Mouse (Mus musculus) hindbrain, embryonic 15.5 days (tissue): ENCODE measurements at regions not wholly inside any gene's neighbourhood (a gene's known extent, or its start where the extent isn't known, plus 50 kb on each side); places are given as distances from the start of the nearest gene placed in this dataset.
A peak's percentile ranks its signal among the peaks of the same experiment; 100 is the strongest.

Experiments
- ATAC-seq: fragments of 200-750 bp; cut with Nextera tagmentation; 2 replicates; pipeline ENCODE4 v1.8.0; 2017; ENCODE audit warnings: low read depth, moderate number of reproducible peaks, moderate TSS enrichment; ENCODE audit not compliant: low FRiP score
- H3K27ac ChIP-seq: fragments of 300-500 bp; sonication (generic); replicated peaks from 2 replicates; pipeline ENCODE4 v1.5.1; 2015; ENCODE audit warnings: mild to moderate bottlenecking, inconsistent platforms
- H3K27me3 ChIP-seq: fragments of 300-500 bp; sonication (generic); 2 replicates; pipeline ENCODE4 v1.6.1; 2015; ENCODE audit warnings: control low read depth, inconsistent platforms
- H3K36me3 ChIP-seq: fragments of 300-500 bp; sonication (generic); 2 replicates; pipeline ENCODE4 v1.6.1; 2015; ENCODE audit warnings: control low read depth, inconsistent platforms
- H3K4me1 ChIP-seq: fragments of 300-500 bp; sonication (generic); replicated peaks from 2 replicates; pipeline ENCODE4 v1.6.1; 2015; ENCODE audit warnings: control low read depth, inconsistent platforms
- H3K4me2 ChIP-seq: fragments of 300-500 bp; sonication (generic); 2 replicates; pipeline ENCODE4 v1.6.1; 2015; ENCODE audit warnings: moderate library complexity, mild to moderate bottlenecking, inconsistent platforms
- H3K4me3 ChIP-seq: fragments of 300-500 bp; sonication (generic); 2 replicates; pipeline ENCODE4 v1.5.1; 2015; ENCODE audit warnings: mild to moderate bottlenecking, inconsistent platforms
- H3K9ac ChIP-seq: fragments of 300-500 bp; sonication (generic); 2 replicates; pipeline ENCODE4 v1.6.1; 2015; ENCODE audit warnings: inconsistent platforms
- H3K9me3 ChIP-seq: fragments of 300-500 bp; sonication (generic); 2 replicates; pipeline ENCODE4 v1.6.1; 2016; ENCODE audit warnings: control low read depth, inconsistent platforms
- WGBS: fragments of 180-500 bp; shearing (Covaris S2); methylation state at CpG from one replicate; pipeline ENCODE4 v1.1.7; 2015; 5-methylcytosine and 5-hydroxymethylcytosine counted together

DNA sequence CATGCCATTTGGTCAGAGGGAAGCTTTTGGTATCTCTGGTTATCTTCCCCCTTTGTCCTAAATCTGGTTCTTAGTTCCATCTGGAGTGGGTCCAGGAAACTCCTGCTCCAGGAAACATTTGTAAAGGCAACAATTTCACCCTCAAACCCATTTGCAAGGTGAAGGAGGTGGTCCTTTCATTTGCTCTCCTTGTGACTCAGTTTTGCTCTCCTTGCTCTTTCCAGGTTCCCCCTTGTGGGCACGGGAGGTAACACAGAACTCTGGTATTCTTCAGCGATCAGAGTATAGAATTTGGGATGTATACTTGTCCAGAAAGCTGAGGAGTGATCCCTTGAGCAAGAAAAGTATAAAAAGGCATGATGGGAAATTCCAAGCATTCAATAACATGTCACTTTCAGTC, 123.8 kb downstream of the Sec61b start:
- ATAC-seq, result no peak
- WGBS, result 45% methylated on average over 2 of the region's 2 CpGs
- H3K4me1 ChIP-seq, result no peaks in the 10 kb centered on the region

DNA sequence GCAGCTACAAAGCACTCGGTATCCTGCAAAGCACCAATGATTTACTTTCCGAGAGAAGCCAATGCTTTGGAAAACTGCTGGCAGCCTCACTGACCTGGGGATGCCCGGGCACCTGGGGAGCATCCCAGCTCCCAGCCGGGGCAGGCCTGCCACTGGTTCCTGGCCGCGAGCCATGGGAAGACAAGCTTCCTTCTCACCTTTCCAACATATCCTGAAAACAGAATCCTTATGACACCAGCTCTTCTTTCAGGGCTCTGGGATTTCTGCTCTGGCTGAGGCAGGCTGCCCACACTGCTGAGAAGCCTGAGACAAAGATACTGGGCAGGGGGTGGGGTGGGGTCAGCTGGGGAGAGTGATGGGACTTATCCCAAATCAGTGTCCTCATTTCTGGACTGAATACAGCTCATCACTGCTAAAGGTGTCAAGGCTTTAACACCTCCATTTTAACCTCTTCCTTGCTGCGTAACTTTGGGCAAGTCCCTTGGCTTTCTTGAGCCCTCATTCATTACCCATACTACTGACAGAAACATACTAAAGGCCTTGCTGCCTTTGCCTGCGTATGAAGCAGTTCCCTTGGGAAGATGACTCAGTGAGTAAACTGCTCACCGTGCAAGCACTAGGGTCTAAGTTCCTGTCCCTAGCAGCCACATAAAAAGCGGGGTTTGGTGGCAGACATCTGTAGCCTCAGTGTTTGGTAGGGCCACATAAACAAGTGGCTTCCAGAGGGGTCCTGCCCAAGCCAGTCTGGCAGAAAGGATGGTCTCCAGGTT, 127.0 kb downstream of the Sec61b start:
- no peak overlapping the region for H3K9ac ChIP-seq
- H3K9me3 ChIP-seq, result no peaks in the 10 kb centered on the region
- 78% methylated on average over 10 of the region's 10 CpGs for WGBS
- H3K4me1 ChIP-seq, result no peaks in the 10 kb centered on the region
- no peak overlapping the region for H3K4me2 ChIP-seq
- no peaks in the 10 kb centered on the region for H3K27me3 ChIP-seq
- no peak overlapping the region for H3K27ac ChIP-seq
- no peaks in the 10 kb centered on the region for H3K36me3 ChIP-seq
- H3K4me3 ChIP-seq, result no peak overlapping the region
- no peak for ATAC-seq

More for the DNA sequence above, 123.8 kb downstream of the Sec61b start:
- Histone ChIP-seq H3K4me3 (no peak overlapping the region), H3K36me3 (no peaks in the 10 kb centered on the region), H3K27me3 (no peaks in the 10 kb centered on the region), H3K4me2 (no peak overlapping the region), H3K9me3 (no peaks in the 10 kb centered on the region), H3K27ac (no peak overlapping the region), H3K9ac (no peak overlapping the region)

DNA sequence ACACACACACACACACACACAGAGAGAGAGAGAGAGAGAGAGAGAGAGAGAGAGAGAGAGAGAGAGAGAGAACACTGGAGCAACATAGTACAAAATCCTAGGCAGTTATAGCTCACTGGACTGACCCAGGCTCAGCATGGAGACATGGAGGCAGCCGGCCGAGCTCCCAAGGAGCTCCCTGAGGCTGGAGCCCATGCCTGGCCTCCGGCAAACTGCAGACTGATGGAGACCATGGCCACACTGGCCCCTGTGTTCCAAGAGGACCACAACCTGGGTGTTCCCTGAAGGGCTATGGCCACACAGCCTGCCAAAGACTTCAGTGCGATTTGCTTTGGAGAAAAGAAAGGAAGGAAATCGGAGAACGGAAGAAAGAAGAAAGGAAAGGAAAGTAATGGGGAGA, 128.9 kb downstream of the Sec61b start:
- Histone ChIP-seq H3K9me3 (no peaks in the 10 kb centered on the region), H3K4me1 (no peaks in the 10 kb centered on the region), H3K4me2 (peak overlapping the region; percentile 37), H3K27me3 (no peaks in the 10 kb centered on the region), H3K36me3 (no peaks in the 10 kb centered on the region), H3K9ac (no peak overlapping the region), H3K27ac (no peak overlapping the region), H3K4me3 (0 out of 2 replicates have a peak overlapping the region, but pooled peaks have one; percentile 11)
- ATAC-seq, result no peak
- 64% methylated on average over 6 of the region's 6 CpGs for WGBS

DNA sequence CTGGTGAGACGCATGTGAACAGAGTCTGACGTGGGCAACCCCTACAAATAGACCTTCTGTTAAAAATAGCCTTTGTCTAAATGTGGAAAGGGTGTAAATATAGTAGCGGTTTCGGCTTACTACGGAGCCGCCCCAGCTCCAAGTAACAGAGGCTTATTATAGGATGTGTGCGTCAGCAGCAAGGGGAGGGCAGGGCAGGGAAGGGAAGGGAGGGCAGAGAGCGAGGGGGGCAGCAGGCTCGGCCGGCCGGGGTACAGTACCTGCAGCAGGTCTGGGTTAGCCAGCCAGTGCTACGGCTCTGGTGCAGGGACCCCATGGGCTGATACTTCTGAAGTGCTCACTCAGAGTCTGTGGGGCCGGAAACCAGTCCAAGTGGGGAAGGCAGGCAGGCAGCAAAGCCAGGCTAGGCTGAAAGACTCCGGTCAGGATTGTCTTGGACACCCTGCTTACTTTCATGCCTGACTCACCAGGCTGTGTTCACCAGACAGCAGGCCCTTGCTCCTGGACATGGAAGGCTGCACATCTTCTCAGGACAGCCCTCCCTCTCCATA, 129.5 kb downstream of the Sec61b start:
- 47% methylated on average over 14 of the region's 14 CpGs for WGBS
- H3K4me3 ChIP-seq, result 0 out of 2 replicates have a peak overlapping the region, but pooled peaks have one; percentile 11
- no peaks in the 10 kb centered on the region for H3K9me3 ChIP-seq
- H3K4me1 ChIP-seq, result peaks cover 5% of the 10 kb centered on the region; the same call in 1 of the 2 replicates
- peak; percentile 47; the same call in 1 of the 2 replicates for ATAC-seq
- no peak overlapping the region for H3K9ac ChIP-seq
- no peaks in the 10 kb centered on the region for H3K27me3 ChIP-seq
- no peak overlapping the region for H3K27ac ChIP-seq
- no peaks in the 10 kb centered on the region for H3K36me3 ChIP-seq
- H3K4me2 ChIP-seq, result peak overlapping the region; percentile 37

DNA sequence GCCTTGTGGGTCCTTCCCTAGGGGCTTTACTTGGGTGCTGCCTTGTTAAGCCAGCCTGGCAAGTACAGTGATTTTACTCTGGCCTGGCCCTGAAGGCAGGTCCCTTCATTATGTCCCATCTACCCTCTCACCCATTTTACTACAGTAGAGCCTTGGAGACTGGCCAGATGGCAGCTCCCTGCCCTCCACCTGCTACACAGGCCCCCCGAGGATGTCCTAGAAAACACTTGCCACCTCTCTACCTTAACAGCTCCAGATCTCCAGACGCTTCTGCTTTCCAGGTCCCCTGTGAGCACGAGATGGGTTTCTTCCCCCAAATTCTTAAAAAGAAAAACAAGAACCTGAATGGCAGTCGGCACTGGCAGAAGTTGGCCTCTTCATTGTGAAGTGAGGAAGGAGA, 131.2 kb downstream of the Sec61b start:
- no peak overlapping the region for H3K27ac ChIP-seq
- H3K36me3 ChIP-seq, result no peaks in the 10 kb centered on the region
- no peak overlapping the region for H3K4me3 ChIP-seq
- H3K4me2 ChIP-seq, result no peak overlapping the region
- no peak overlapping the region for H3K9ac ChIP-seq
- ATAC-seq, result no peak
- 84% methylated on average over 4 of the region's 4 CpGs for WGBS
- H3K9me3 ChIP-seq, result no peaks in the 10 kb centered on the region
- H3K4me1 ChIP-seq, result peaks cover 5% of the 10 kb centered on the region; the same call in 1 of the 2 replicates
- H3K27me3 ChIP-seq, result no peaks in the 10 kb centered on the region

DNA sequence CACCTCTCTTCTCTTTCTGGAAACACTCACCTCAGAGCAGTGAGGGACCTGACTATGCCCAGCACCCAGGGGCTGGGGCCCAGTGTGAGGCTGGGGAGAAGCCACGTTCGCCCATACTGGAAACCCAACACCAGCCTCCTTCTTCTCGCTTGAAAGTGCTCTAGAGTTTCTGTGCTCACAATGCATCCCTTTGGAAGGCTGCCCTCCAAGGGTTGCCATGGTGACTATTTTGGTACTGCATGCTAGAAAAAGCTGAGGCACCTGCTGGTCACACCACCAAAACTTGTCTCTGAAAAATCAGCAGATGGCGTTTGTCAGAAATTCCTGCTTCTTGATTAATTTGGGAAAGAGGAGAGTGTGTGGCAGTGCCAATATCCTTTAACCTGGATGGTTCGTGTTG, 134.2 kb downstream of the Sec61b start:
- no peak overlapping the region for H3K27ac ChIP-seq
- 22% methylated on average over 5 of the region's 5 CpGs for WGBS
- peak; percentile 63; the same call in 1 of the 2 replicates for ATAC-seq
- H3K4me2 ChIP-seq, result no peak overlapping the region
- H3K9ac ChIP-seq, result no peak overlapping the region
- H3K27me3 ChIP-seq, result no peaks in the 10 kb centered on the region
- no peaks in the 10 kb centered on the region for H3K9me3 ChIP-seq
- H3K36me3 ChIP-seq, result no peaks in the 10 kb centered on the region
- peaks cover 5% of the 10 kb centered on the region; the same call in 1 of the 2 replicates for H3K4me1 ChIP-seq
- no peak overlapping the region for H3K4me3 ChIP-seq

DNA sequence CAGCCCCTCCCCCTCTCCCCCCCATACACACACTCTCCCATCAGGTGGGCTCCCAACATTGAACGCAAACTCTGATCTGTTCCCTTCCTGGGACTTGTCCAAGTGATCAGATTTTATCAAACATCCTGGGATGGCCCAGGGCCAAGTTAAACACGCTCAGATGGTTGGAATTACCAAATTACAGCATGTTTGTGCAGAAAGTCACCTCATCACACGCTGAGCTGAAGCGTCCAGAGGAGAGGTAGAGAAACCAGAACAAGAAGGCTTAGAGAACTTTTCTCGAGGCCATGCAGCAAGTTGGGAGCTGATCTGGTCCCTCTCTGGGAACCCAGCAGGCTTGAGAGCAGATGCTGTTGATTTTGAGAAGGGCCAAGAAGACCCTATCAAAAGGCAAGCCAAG, 136.5 kb downstream of the Sec61b start:
- H3K9me3 ChIP-seq, result no peaks in the 10 kb centered on the region
- no peak overlapping the region for H3K4me3 ChIP-seq
- no peaks in the 10 kb centered on the region for H3K36me3 ChIP-seq
- no peak overlapping the region for H3K4me2 ChIP-seq
- 69% methylated on average over 5 of the region's 5 CpGs for WGBS
- H3K4me1 ChIP-seq, result peaks cover 5% of the 10 kb centered on the region; the same call in 1 of the 2 replicates
- ATAC-seq, result no peak
- H3K27me3 ChIP-seq, result no peaks in the 10 kb centered on the region
- no peak overlapping the region for H3K9ac ChIP-seq
- H3K27ac ChIP-seq, result no peak overlapping the region

DNA sequence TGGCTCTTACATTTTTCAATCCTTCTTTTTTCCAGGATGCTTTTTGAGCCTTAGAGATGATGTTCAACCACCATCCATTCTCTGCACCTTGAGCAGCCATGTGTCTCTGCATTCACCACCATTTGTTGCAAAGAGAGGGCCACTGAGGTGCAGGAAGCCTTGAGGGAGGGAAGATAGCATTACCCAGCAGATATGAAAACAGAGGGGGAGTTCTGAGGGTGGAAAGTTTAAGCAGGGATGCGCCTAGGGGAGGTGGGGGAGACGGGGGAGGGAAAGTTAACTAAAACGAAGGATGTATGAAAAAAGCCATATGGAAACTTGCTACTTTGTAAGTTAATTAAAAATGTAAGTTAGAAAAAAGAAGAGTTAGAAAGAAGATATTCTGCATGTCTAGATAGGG, 142.1 kb downstream of the Sec61b start:
- Histone ChIP-seq H3K4me3 (no peak overlapping the region), H3K9ac (no peak overlapping the region), H3K9me3 (no peaks in the 10 kb centered on the region), H3K4me2 (no peak overlapping the region), H3K27me3 (no peaks in the 10 kb centered on the region), H3K27ac (no peak overlapping the region), H3K4me1 (no peaks in the 10 kb centered on the region), H3K36me3 (no peaks in the 10 kb centered on the region)
- WGBS, result 88% methylated on average over 3 of the region's 3 CpGs
- ATAC-seq, result no peak

DNA sequence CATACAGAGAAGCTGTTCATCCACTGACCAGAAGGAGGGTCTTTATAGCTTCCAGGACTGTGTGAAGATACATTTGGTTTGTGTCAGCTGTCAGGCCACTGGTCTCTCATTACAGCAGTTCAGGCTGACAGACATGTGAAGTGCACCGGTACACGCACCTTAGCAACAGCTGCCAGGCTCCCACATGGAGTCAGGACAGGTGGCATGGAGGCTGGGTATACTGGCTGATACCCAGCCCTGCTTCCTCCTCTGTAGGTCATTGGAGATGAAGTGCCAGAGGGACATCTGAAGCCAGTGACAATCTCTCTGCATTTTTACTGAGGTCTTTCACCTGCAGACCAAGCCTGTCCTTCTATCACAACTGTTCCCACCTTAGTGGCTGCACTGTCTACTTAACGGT, 146.2 kb downstream of the Sec61b start:
- H3K4me1 ChIP-seq, result no peaks in the 10 kb centered on the region
- 81% methylated on average over 3 of the region's 3 CpGs for WGBS
- no peak overlapping the region for H3K9ac ChIP-seq
- no peak for ATAC-seq
- no peaks in the 10 kb centered on the region for H3K27me3 ChIP-seq
- H3K4me3 ChIP-seq, result no peak overlapping the region
- no peaks in the 10 kb centered on the region for H3K36me3 ChIP-seq
- no peaks in the 10 kb centered on the region for H3K9me3 ChIP-seq
- H3K27ac ChIP-seq, result no peak overlapping the region
- no peak overlapping the region for H3K4me2 ChIP-seq

DNA sequence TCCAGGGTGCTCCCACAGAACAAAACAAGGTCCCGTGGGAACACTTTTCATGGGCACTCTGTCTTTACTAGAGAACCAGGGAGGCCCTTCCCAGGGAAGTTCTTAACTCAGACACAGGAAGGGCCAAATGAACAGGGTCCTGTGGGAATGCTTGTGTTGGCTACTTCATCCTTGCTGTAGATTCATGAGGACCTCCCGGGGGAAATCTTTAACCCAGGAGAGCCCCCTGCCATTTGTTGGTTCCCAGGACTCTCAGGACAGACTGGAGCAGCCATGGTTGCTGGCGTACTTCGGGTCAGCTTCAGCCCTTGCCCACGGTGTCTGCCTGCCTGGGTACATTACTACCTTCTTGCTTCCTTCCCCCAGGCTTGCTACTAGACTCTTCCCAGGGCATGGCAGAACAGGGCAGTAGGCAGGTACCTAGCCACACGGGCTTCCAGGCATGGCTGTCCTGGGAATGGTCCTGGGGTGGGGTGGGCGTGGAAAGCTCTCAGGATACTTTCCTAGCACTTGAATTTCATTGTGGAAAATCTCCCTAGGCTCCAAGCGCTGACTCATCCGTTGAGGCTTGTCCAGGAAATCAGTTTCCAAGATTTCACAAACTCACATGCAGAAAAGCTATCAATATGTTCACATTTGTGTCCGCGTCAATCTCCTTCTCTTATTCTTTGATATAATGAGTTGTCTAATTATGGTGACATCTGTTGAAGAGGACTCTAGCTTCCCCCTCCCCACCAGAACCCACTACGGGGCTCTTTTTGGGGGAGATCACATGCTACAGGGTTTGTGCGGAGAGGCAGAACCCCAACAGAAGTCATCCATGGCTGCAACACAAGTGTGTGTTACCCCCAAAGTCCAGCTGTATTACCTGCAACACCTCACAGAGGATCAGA, 148.6 kb downstream of the Sec61b start:
- WGBS, result 90% methylated on average over 13 of the region's 13 CpGs
- ATAC-seq, result no peak
- Histone ChIP-seq H3K4me2 (no peak overlapping the region), H3K36me3 (no peaks in the 10 kb centered on the region), H3K4me1 (no peaks in the 10 kb centered on the region), H3K9me3 (no peaks in the 10 kb centered on the region), H3K4me3 (no peak overlapping the region), H3K9ac (no peak overlapping the region), H3K27ac (no peak overlapping the region), H3K27me3 (no peaks in the 10 kb centered on the region)

DNA sequence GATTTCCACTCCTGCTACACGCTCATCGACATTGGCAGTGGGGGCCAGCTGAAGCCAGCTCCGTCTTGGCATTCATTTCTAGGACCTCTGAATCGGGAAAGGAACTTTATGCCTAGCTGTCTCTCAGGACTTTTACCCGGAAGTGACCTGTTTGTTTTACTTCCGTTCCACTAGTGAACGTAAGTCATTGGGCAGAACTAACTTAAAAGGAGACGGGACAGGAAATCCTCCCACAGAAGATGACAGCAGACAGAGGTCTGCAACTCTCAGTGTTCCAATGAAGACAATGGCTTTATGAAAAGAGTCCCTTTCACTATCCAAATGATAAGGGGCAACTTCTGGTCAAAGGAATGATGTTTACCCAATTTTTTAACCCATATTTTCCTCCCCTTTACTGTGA, 155.5 kb downstream of the Sec61b start:
- H3K9me3 ChIP-seq, result no peaks in the 10 kb centered on the region
- 78% methylated on average over 8 of the region's 8 CpGs for WGBS
- no peak for ATAC-seq
- H3K4me2 ChIP-seq, result no peak overlapping the region
- no peak overlapping the region for H3K4me3 ChIP-seq
- no peak overlapping the region for H3K9ac ChIP-seq
- no peaks in the 10 kb centered on the region for H3K36me3 ChIP-seq
- H3K4me1 ChIP-seq, result no peaks in the 10 kb centered on the region
- no peaks in the 10 kb centered on the region for H3K27me3 ChIP-seq
- no peak overlapping the region for H3K27ac ChIP-seq

DNA sequence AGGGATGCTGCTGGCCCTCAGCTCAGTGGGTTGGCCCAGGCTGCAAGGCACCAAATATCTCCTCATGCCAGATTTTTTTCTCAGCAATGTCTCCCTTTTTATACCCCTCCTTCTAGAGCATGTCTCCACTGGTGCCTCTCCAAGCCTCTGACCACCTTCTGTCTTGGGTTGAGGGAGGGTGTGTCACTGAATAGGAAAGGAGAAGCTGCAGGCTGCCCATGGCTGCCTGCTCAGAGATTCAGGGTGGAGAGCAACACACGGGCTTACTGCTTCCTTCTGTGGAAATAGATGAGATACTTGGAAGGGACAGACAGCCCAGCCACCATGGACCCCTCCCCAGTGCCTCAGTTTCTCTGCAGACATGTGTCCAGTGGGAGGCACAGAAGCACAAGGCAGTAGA, 156.0 kb downstream of the Sec61b start:
- H3K4me3 ChIP-seq, result no peak overlapping the region
- 85% methylated on average over 1 of the region's 1 CpGs for WGBS
- no peaks in the 10 kb centered on the region for H3K36me3 ChIP-seq
- no peak overlapping the region for H3K4me2 ChIP-seq
- no peaks in the 10 kb centered on the region for H3K4me1 ChIP-seq
- H3K9me3 ChIP-seq, result no peaks in the 10 kb centered on the region
- H3K9ac ChIP-seq, result no peak overlapping the region
- no peak overlapping the region for H3K27ac ChIP-seq
- ATAC-seq, result no peak
- no peaks in the 10 kb centered on the region for H3K27me3 ChIP-seq
